Mouse (Mus musculus) left cerebral cortex, postnatal 36 days (tissue): Measurements from ENCODE around the gene Reln. TPM values are rescaled to one million over a fixed set of nuclear protein-coding genes. Genes with fewer than 3 reads are reported as not detected.

Experiments
- DNase-seq, 2 experiments: peaks; one replicate each; pipeline ENCODE4 v3.0.0; 2021 to 2022; ENCODE audit warnings: low spot score in 2 of 2, mixed read lengths in 1 of 2
- intact Hi-C: fragments of 180-260 bp; cut with DNase I; formaldehyde crosslinking; loops from one replicate; pipeline ENCODE4 v1.15.1; 2025
- total RNA-seq, 2 experiments: library from RNA; stranded (reverse); gene quantifications; 2 replicates each; pipeline ENCODE4 v1.2.3; 2021

The Reln gene
- total RNA-seq, 2 experiments from 2014 or later: 73.0 to 81.2 TPM

DNA sequence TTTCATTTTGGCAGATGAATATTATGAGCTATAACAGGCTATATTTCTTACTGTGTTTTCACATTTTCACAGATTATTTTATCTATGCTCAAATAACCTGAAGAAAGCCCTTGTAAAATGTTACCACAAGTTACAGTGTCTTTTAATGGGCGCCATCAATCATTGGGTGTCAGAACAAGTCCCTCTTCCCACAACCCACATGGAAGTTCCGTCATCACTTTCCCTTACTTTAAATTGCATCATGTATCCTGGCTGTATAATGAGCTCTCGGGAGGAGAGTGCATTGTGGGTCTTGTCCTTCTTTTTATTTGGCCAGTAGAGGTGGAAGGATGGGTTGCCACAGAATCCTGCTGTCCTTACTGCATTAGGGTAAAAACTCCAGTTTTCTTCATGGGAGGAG lies 434.8 kb downstream of the Reln start:
- no peak for DNase-seq
- intact Hi-C loops: no loop called here

DNA sequence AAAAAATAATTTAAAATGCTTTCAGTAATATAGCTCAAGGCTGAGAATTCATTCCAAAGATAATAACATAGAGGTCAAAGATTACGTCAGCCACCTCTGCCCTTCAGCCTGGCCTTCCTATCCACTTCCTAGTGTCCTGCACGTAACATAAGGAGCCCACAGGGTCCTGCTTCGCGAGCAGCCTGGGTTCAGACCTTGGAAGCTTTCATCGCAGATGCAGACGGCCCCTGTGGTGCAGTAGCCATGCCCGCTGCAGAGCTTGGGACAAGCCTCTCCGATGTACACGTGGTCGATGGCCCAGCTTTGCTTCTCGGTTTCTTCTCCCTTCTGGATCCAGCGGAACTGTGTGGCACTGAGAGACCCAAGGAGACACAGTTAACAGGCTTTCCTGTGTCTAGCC lies 443.1 kb downstream of the Reln start:
- no peak for DNase-seq
- intact Hi-C loops: no loop called here

GRCm38 (mm10) chr5:21900891-21901290 lies 443.6 kb downstream of the Reln start:
- intact Hi-C loops: no loop called here
- no peak for DNase-seq

DNA sequence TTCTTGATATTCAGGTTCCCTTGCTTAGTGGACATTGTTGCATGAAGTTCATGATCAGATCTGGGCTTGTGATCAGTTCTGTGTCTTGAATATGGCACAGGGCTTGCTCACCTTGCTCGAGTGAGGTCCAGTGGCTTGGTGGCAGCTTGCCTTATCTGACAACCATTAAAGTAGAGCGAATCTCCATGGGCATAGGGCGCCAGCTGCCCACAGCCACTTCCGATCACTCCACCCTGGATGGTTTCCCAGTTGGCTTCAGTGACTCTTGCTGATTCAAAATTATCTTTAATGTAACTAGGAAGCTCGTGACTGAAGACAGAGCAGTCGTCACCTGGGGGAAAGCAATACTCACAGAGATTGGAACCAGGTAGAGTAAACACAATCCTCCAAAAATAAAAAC lies 445.6 kb downstream of the Reln start:
- intact Hi-C loops: no loop called here
- DNase-seq: no peak

- intact Hi-C loops: no loop called here
- no peak for DNase-seq
These were observed 447.9 kb downstream of the Reln start for GRCm38 (mm10) chr5:21896586-21896985.

DNA sequence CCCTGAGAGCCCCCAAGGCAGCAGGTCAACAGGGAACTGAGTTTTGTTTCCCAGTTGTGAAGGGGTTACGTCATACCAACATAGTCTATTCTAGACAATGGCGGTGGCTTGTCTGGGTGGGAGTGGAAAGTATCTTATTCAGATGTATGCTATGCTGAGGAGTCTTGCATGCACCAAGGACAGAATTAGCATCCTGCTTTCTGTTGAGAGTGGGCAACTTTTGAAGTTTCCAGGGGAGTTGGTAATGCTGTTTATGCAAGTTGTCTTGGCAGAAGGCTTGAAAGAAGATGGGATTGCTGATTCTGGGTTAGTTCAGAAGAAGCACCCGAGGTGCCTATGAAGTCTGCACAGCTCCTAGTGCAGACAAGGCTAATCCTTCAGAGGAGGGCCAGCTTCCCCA lies 450.3 kb downstream of the Reln start:
- intact Hi-C loops: no loop called here
- DNase-seq: no peak

DNA sequence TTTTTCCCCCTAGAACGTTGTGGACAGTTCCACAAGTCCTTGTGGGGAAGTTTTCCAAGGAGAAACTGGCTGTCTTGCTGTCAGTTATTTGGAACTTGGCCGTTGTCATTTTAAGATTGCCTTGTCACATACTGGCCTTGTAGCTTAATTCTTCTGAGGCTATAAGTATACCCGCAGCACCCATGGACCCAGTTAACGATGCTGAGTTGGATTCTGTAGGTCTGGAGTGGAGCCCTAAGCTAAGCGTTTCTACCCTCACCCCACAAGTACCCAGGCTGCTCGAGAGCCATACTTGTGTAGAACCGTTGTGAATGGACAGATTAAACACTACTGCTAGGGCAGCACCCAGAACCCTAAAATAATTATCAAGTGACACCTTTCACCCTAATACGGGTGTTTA lies 477.8 kb downstream of the Reln start:
- no peak for DNase-seq
- intact Hi-C loops: no loop called here

DNA sequence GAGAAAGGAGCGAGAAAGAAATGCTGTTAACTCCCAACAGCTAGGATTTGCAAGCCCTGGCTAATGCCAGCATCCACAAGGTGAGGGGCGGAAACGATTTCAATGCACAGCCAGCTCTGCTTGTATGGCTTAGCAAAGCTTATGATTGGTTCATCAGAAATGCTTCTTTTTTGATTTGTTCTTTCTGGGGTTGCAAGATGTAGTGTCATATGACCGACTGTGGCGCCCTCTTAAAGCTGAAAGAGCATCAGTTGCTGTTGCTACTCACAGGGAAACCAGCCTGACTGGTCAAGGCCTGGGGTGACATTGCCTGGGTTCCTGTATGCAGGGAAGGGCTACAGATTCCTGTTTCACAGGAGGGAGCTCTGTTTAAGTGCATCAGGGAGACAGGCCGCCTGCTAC lies 478.2 kb downstream of the Reln start:
- DNase-seq: peak; percentile 12 to 15
- intact Hi-C loops: no loop called here

- intact Hi-C loops: no loop called here
- peak in 1 of 2 experiments; percentile 3 for DNase-seq
These were observed 479.0 kb downstream of the Reln start, which contains the start of gene Slc26a5 for GRCm38 (mm10) chr5:21865346-21866107. Gene Slc26a5, minus strand, starts transcription at chr5:21865604.

DNA sequence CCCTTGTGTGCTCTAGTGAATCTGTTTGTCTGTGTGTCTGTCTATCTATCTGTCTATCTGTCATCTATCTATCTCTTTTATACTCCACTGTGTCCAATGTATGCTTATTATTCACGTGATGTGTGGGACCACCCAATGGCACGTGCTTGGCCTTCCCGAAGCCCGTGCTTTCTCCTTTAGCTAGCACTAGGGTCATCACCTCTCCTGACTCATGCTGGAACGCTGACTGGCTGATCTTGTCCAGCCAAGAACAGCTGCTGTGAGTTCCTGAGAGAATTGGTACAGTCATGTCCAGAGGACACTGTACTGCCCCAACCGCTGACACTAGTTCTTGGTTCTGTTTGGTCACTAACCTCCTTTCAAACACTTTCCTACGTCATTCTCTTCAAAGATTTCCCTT lies 485.8 kb downstream of the Reln start:
- no peak for DNase-seq
- intact Hi-C loops: no loop called here

GRCm38 (mm10) chr5:21851679-21852340 lies 492.7 kb downstream of the Reln start:
- intact Hi-C loops: no loop called here
- DNase-seq: no peak

DNA sequence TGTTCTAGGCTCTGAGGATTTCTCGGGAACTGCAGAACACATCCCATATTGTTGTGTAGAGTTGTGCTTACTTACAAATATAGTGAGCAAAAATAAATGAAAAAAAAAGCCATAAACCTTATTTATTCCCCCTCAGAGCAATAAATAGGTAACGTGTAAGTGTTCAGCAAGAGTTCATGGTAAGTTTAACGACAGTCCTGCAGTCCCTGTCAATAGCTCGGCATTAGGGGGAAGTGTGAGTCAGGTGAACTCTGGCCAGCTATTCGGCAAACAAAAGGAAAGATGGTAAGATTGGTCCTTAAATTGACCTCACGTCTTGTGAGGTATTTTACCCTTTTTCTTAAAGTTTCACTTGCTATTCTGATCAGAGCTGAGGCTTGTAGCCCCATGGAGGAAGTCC lies 497.1 kb downstream of the Reln start:
- DNase-seq: no peak
- intact Hi-C loops: no loop called here

- intact Hi-C loops: no loop called here
- no peak for DNase-seq
These were observed 497.7 kb downstream of the Reln start for GRCm38 (mm10) chr5:21846616-21847290.

GRCm38 (mm10) chr5:21844676-21845075 lies 499.8 kb downstream of the Reln start:
- DNase-seq: no peak
- intact Hi-C loops: no loop called here

Other genes starting within 250 kb of the Reln start
- gene Orc5, start 205.7 kb upstream of the Reln start, total RNA-seq: 10 to 100 TPM; 17.6 to 19.2 TPM